Mouse (Mus musculus): ENCODE results near the gene Ptprg. TPM values are rescaled to one million over a fixed set of nuclear protein-coding genes. Genes with fewer than 3 reads are reported as not detected.

The Ptprg gene
- 38.7 and 42.2 TPM in 2 replicates for polyA plus RNA-seq (2015; fragmentation: Nextera tagmentation; extraction: Ambion mirVana)

- Histone ChIP-seq H3K4me1 (ENCODE audit: insufficient read depth, low read length) (peaks cover 31% of the 10 kb centered on the region), H3K27me3 (ENCODE audit: insufficient read depth, low read length) (no peaks in the 10 kb centered on the region), H3K4me2 (replicated peaks; ENCODE audit: low read depth, low read length) (peak within 1 kb of the TSS; percentile 94), H3K4me3 (ENCODE audit: low read length) (peak within 1 kb of the TSS; percentile 87), H3K27ac (ENCODE audit: low read length) (peak within 1 kb of the TSS; percentile 99), H3K36me3 (ENCODE audit: insufficient read depth, low read length) (no peaks in the 10 kb centered on the region), H3K9ac (replicated peaks; ENCODE audit: low read length) (peak within 1 kb of the TSS; percentile 97), H3K9me3 (ENCODE audit: low read length) (no peaks in the 10 kb centered on the region)
- peak; percentile 89 for ATAC-seq (ENCODE audit: low FRiP score, low TSS enrichment)
- WGBS = under 1% methylated on average over 40 of the region's 40 CpGs
These were observed at the start of gene Ptprg for GRCm38 (mm10) chr14:11553273-11553665. TSS of gene Ptprg (plus strand) at chr14:11553532.

GRCm38 (mm10) chr14:11503803-11504365 lies 49.4 kb upstream of the Ptprg start:
- Histone ChIP-seq H3K4me3 (ENCODE audit: low read length) (no peak overlapping the region), H3K36me3 (ENCODE audit: insufficient read depth, low read length) (no peaks in the 10 kb centered on the region), H3K9ac (replicated peaks; ENCODE audit: low read length) (no peak overlapping the region), H3K27me3 (ENCODE audit: insufficient read depth, low read length) (no peaks in the 10 kb centered on the region), H3K27ac (ENCODE audit: low read length) (no peak overlapping the region), H3K9me3 (ENCODE audit: low read length) (0 out of 2 replicates have a peak, but pooled peaks cover 5% of the 10 kb centered on the region), H3K4me2 (replicated peaks; ENCODE audit: low read depth, low read length) (no peak overlapping the region), H3K4me1 (ENCODE audit: insufficient read depth, low read length) (no peaks in the 10 kb centered on the region)
- ATAC-seq (ENCODE audit: low FRiP score, low TSS enrichment) = no peak
- 58% methylated on average over 7 of the region's 7 CpGs for WGBS

DNA sequence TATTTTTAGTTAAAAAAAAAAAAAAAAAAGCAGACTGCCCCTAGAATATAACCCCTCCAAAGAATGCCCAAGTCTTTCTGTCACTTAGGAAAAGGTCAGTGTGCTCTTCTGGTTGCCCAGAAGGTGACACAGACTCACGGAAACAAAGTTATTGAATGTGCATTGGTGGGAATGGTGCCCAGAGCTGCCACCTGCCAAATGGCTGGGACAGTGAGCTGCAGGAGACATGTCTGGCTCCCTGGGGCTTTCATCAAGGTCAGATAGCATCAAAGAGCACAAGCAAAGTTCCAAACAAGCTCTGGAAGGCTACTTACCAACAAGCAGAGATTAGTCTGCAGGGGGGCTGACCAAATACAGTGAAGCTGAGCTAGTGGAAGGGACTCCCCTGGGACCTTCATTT lies 43.2 kb upstream of the Ptprg start:
- Histone ChIP-seq H3K4me2 (replicated peaks; ENCODE audit: low read depth, low read length) (no peak overlapping the region), H3K9ac (replicated peaks; ENCODE audit: low read length) (no peak overlapping the region), H3K27me3 (ENCODE audit: insufficient read depth, low read length) (no peaks in the 10 kb centered on the region), H3K9me3 (ENCODE audit: low read length) (0 out of 2 replicates have a peak, but pooled peaks cover 5% of the 10 kb centered on the region), H3K36me3 (ENCODE audit: insufficient read depth, low read length) (no peaks in the 10 kb centered on the region), H3K4me1 (ENCODE audit: insufficient read depth, low read length) (no peaks in the 10 kb centered on the region), H3K4me3 (ENCODE audit: low read length) (no peak overlapping the region), H3K27ac (ENCODE audit: low read length) (no peak overlapping the region)
- 63% methylated on average over 1 of the region's 1 CpGs for WGBS
- no peak for ATAC-seq (ENCODE audit: low FRiP score, low TSS enrichment)

DNA sequence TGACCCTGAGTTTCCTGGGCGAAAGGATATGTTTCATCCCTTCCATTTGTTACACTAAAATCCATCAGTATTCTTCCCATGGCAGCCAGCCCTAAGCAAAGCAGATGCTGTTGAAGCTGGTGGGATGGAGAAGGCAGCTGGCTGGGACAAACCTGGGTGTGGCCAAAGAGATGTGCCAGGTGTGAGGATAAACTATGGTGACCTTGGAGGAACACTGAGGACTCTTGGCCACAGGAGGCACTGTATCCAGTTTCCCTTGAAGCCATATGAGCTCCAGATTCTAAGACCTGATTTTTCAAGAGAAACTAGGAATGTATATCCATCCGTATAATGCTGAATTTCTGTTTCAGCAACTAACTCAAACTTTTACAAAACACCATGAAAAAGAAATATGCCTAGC lies 34.2 kb upstream of the Ptprg start:
- 94% methylated on average over 2 of the region's 2 CpGs for WGBS
- Histone ChIP-seq H3K4me2 (replicated peaks; ENCODE audit: low read depth, low read length) (no peak overlapping the region), H3K27ac (ENCODE audit: low read length) (no peak overlapping the region), H3K4me3 (ENCODE audit: low read length) (no peak overlapping the region), H3K9me3 (ENCODE audit: low read length) (no peaks in the 10 kb centered on the region), H3K27me3 (ENCODE audit: insufficient read depth, low read length) (no peaks in the 10 kb centered on the region), H3K36me3 (ENCODE audit: insufficient read depth, low read length) (no peaks in the 10 kb centered on the region), H3K4me1 (ENCODE audit: insufficient read depth, low read length) (0 out of 2 replicates have a peak, but pooled peaks cover 4% of the 10 kb centered on the region), H3K9ac (replicated peaks; ENCODE audit: low read length) (no peak overlapping the region)
- no peak for ATAC-seq (ENCODE audit: low FRiP score, low TSS enrichment)

- no peaks in the 10 kb centered on the region for H3K27me3 ChIP-seq (ENCODE audit: insufficient read depth, low read length)
- H3K9ac ChIP-seq (replicated peaks; ENCODE audit: low read length) = no peak overlapping the region
- no peak overlapping the region for H3K27ac ChIP-seq (ENCODE audit: low read length)
- H3K4me2 ChIP-seq (replicated peaks; ENCODE audit: low read depth, low read length) = no peak overlapping the region
- H3K4me1 ChIP-seq (ENCODE audit: insufficient read depth, low read length) = 0 out of 2 replicates have a peak, but pooled peaks cover 4% of the 10 kb centered on the region
- H3K4me3 ChIP-seq (ENCODE audit: low read length) = no peak overlapping the region
- WGBS = 93% methylated on average over 3 of the region's 3 CpGs
- no peaks in the 10 kb centered on the region for H3K9me3 ChIP-seq (ENCODE audit: low read length)
- H3K36me3 ChIP-seq (ENCODE audit: insufficient read depth, low read length) = no peaks in the 10 kb centered on the region
- no peak for ATAC-seq (ENCODE audit: low FRiP score, low TSS enrichment)
These were observed 30.3 kb upstream of the Ptprg start for GRCm38 (mm10) chr14:11523052-11523451.

DNA sequence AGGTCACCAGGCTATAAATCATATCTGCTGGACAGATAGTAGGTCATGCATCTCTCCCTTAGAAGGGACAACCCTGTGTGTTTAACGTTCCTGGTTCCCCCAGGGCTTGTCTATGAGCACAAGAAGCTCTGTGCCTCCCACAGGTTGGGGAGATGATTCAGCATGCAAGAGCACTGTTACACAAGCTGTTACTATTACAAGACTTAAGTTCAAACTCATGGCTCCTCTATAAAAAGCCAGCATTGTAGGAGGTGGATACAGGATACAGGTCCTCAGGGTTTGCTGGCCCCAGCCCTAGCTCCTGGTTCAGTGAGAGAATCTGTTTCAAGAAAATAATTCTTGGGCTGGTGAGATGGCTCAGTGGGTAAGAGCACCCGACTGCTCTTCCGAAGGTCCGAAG lies 23.7 kb upstream of the Ptprg start:
- Histone ChIP-seq H3K36me3 (ENCODE audit: insufficient read depth, low read length) (no peaks in the 10 kb centered on the region), H3K4me1 (ENCODE audit: insufficient read depth, low read length) (peaks cover 9% of the 10 kb centered on the region; the same call in 1 of the 2 replicates), H3K27ac (ENCODE audit: low read length) (no peak overlapping the region), H3K9ac (replicated peaks; ENCODE audit: low read length) (no peak overlapping the region), H3K4me2 (replicated peaks; ENCODE audit: low read depth, low read length) (no peak overlapping the region), H3K4me3 (ENCODE audit: low read length) (no peak overlapping the region), H3K9me3 (ENCODE audit: low read length) (no peaks in the 10 kb centered on the region), H3K27me3 (ENCODE audit: insufficient read depth, low read length) (no peaks in the 10 kb centered on the region)
- ATAC-seq (ENCODE audit: low FRiP score, low TSS enrichment) = no peak
- WGBS = 84% methylated on average over 4 of the region's 4 CpGs

GRCm38 (mm10) chr14:11534456-11534855 lies 18.9 kb upstream of the Ptprg start:
- Histone ChIP-seq H3K36me3 (ENCODE audit: insufficient read depth, low read length) (no peaks in the 10 kb centered on the region), H3K27ac (ENCODE audit: low read length) (no peak overlapping the region), H3K9ac (replicated peaks; ENCODE audit: low read length) (no peak overlapping the region), H3K9me3 (ENCODE audit: low read length) (no peaks in the 10 kb centered on the region), H3K4me3 (ENCODE audit: low read length) (no peak overlapping the region), H3K27me3 (ENCODE audit: insufficient read depth, low read length) (no peaks in the 10 kb centered on the region), H3K4me1 (ENCODE audit: insufficient read depth, low read length) (peaks cover 9% of the 10 kb centered on the region; the same call in 1 of the 2 replicates), H3K4me2 (replicated peaks; ENCODE audit: low read depth, low read length) (no peak overlapping the region)
- WGBS = 72% methylated on average over 1 of the region's 1 CpGs
- ATAC-seq (ENCODE audit: low FRiP score, low TSS enrichment) = peak; percentile 39; the same call in 1 of the 2 replicates

GRCm38 (mm10) chr14:11536121-11536520 lies 17.2 kb upstream of the Ptprg start:
- 80% methylated on average over 5 of the region's 5 CpGs for WGBS
- no peaks in the 10 kb centered on the region for H3K27me3 ChIP-seq (ENCODE audit: insufficient read depth, low read length)
- peaks cover 9% of the 10 kb centered on the region; the same call in 1 of the 2 replicates for H3K4me1 ChIP-seq (ENCODE audit: insufficient read depth, low read length)
- no peaks in the 10 kb centered on the region for H3K9me3 ChIP-seq (ENCODE audit: low read length)
- ATAC-seq (ENCODE audit: low FRiP score, low TSS enrichment) = no peak
- no peak overlapping the region for H3K4me2 ChIP-seq (replicated peaks; ENCODE audit: low read depth, low read length)
- no peak overlapping the region for H3K27ac ChIP-seq (ENCODE audit: low read length)
- H3K9ac ChIP-seq (replicated peaks; ENCODE audit: low read length) = no peak overlapping the region
- no peak overlapping the region for H3K4me3 ChIP-seq (ENCODE audit: low read length)
- no peaks in the 10 kb centered on the region for H3K36me3 ChIP-seq (ENCODE audit: insufficient read depth, low read length)

- no peak for ATAC-seq (ENCODE audit: low FRiP score, low TSS enrichment)
- no peaks in the 10 kb centered on the region for H3K27me3 ChIP-seq (ENCODE audit: insufficient read depth, low read length)
- peak overlapping the region; percentile 87 for H3K4me3 ChIP-seq (ENCODE audit: low read length)
- no peaks in the 10 kb centered on the region for H3K36me3 ChIP-seq (ENCODE audit: insufficient read depth, low read length)
- H3K9ac ChIP-seq (replicated peaks; ENCODE audit: low read length) = peak overlapping the region; percentile 97
- H3K4me1 ChIP-seq (ENCODE audit: insufficient read depth, low read length) = peaks cover 25% of the 10 kb centered on the region
- peak overlapping the region; percentile 94 for H3K4me2 ChIP-seq (replicated peaks; ENCODE audit: low read depth, low read length)
- H3K9me3 ChIP-seq (ENCODE audit: low read length) = no peaks in the 10 kb centered on the region
- WGBS = 7% methylated on average over 11 of the region's 11 CpGs
- peak overlapping the region; percentile 99; the same call in 1 of the 2 replicates for H3K27ac ChIP-seq (ENCODE audit: low read length)
These were observed 1.4 kb upstream of the Ptprg start for GRCm38 (mm10) chr14:11551892-11552291.

- peaks cover 31% of the 10 kb centered on the region for H3K4me1 ChIP-seq (ENCODE audit: insufficient read depth, low read length)
- peak; percentile 17; the same call in 1 of the 2 replicates for ATAC-seq (ENCODE audit: low FRiP score, low TSS enrichment)
- H3K27ac ChIP-seq (ENCODE audit: low read length) = peak overlapping the region; percentile 99
- peak overlapping the region; percentile 94 for H3K4me2 ChIP-seq (replicated peaks; ENCODE audit: low read depth, low read length)
- H3K36me3 ChIP-seq (ENCODE audit: insufficient read depth, low read length) = no peaks in the 10 kb centered on the region
- H3K27me3 ChIP-seq (ENCODE audit: insufficient read depth, low read length) = no peaks in the 10 kb centered on the region
- no peaks in the 10 kb centered on the region for H3K9me3 ChIP-seq (ENCODE audit: low read length)
- WGBS = 2% methylated on average over 33 of the region's 33 CpGs
- peak overlapping the region; percentile 97 for H3K9ac ChIP-seq (replicated peaks; ENCODE audit: low read length)
- H3K4me3 ChIP-seq (ENCODE audit: low read length) = peak overlapping the region; percentile 87
These were observed 635 bp upstream of the Ptprg start for GRCm38 (mm10) chr14:11552521-11553272.
